Mouse (Mus musculus): Measurements from ENCODE around the gene Arhgap5. TPM values are rescaled to one million over a fixed set of nuclear protein-coding genes. Genes with fewer than 3 reads are reported as not detected.

Gene Arhgap5
- total RNA-seq, 2 experiments from 2014 or later, result 102 to 108 TPM

Other genes with a start within 250 kb of the Arhgap5 start
- gene Akap6, start 195.4 kb downstream of the Arhgap5 start, total RNA-seq (2021), result 100 to 1,000 TPM; 140 to 143 TPM